Mouse (Mus musculus): ENCODE measurements at regions not wholly inside any gene's neighbourhood (a gene's known extent, or its start where the extent isn't known, plus 50 kb on each side); places are given as distances from the start of the nearest gene placed in this dataset.
A peak's percentile ranks its signal among the peaks of the same experiment; 100 is the strongest.

GRCm38 (mm10) chr9:116366713-116367112 lies 191.6 kb upstream of the Tgfbr2 start:
- no peak for DNase-seq (ENCODE audit: low spot score in 2 of 2)

- peak; percentile 33 to 42 for DNase-seq (ENCODE audit: low spot score in 2 of 2)
Measured at GRCm38 (mm10) chr9:116366193-116366592, 191.0 kb upstream of the Tgfbr2 start.

- DNase-seq (ENCODE audit: low spot score in 2 of 2), result no peak
Measured at GRCm38 (mm10) chr9:116365701-116366100, 190.5 kb upstream of the Tgfbr2 start.

GRCm38 (mm10) chr9:116365016-116365685 lies 190.0 kb upstream of the Tgfbr2 start:
- no peak for DNase-seq (ENCODE audit: low spot score in 2 of 2)

GRCm38 (mm10) chr9:116361092-116361491 lies 185.9 kb upstream of the Tgfbr2 start:
- DNase-seq (ENCODE audit: low spot score in 2 of 2), result no peak

GRCm38 (mm10) chr9:116354056-116354732 lies 179.0 kb upstream of the Tgfbr2 start:
- DNase-seq (ENCODE audit: low spot score in 2 of 2), result no peak

- DNase-seq (ENCODE audit: low spot score in 2 of 2), result no peak
Measured at GRCm38 (mm10) chr9:116352801-116353494, 177.8 kb upstream of the Tgfbr2 start.

GRCm38 (mm10) chr9:116350804-116351547 lies 175.8 kb upstream of the Tgfbr2 start:
- no peak for DNase-seq (ENCODE audit: low spot score in 2 of 2)

- no peak for DNase-seq (ENCODE audit: low spot score in 2 of 2)
Measured at GRCm38 (mm10) chr9:116347021-116347420, 171.9 kb upstream of the Tgfbr2 start.

- DNase-seq (ENCODE audit: low spot score in 2 of 2), result no peak
Measured at GRCm38 (mm10) chr9:116346495-116346894, 171.3 kb upstream of the Tgfbr2 start.

- no peak for DNase-seq (ENCODE audit: low spot score in 2 of 2)
Measured at GRCm38 (mm10) chr9:116343086-116343481, 167.9 kb upstream of the Tgfbr2 start.

- DNase-seq (ENCODE audit: low spot score in 2 of 2), result no peak
Measured at GRCm38 (mm10) chr9:116342446-116343085, 167.4 kb upstream of the Tgfbr2 start.

- DNase-seq (ENCODE audit: low spot score in 2 of 2), result no peak
Measured at GRCm38 (mm10) chr9:116342009-116342408, 166.8 kb upstream of the Tgfbr2 start.

- DNase-seq (ENCODE audit: low spot score in 2 of 2), result peak in 1 of 2 experiments; percentile 39
Measured at GRCm38 (mm10) chr9:116340952-116341351, 165.8 kb upstream of the Tgfbr2 start.

GRCm38 (mm10) chr9:116338729-116339100 lies 163.6 kb upstream of the Tgfbr2 start:
- DNase-seq (ENCODE audit: low spot score in 2 of 2), result no peak

- no peak for DNase-seq (ENCODE audit: low spot score in 2 of 2)
Measured at GRCm38 (mm10) chr9:116338093-116338728, 163.1 kb upstream of the Tgfbr2 start.

GRCm38 (mm10) chr9:116337446-116338010 lies 162.4 kb upstream of the Tgfbr2 start:
- no peak for DNase-seq (ENCODE audit: low spot score in 2 of 2)

GRCm38 (mm10) chr9:116335561-116336478 lies 160.7 kb upstream of the Tgfbr2 start:
- no peak for DNase-seq (ENCODE audit: low spot score in 2 of 2)

GRCm38 (mm10) chr9:116333956-116334463 lies 158.8 kb upstream of the Tgfbr2 start:
- no peak for DNase-seq (ENCODE audit: low spot score in 2 of 2)
